In genomic region chr2:153134237-153134636, GRCm38 (mm10) we compare ENCODE assay signal across 12 mouse cellular contexts. TPM values are rescaled to one million over a fixed set of nuclear protein-coding genes. Genes with fewer than 3 reads are reported as not detected.
DNase-seq lines count a peak whose midpoint lies in the region; ATAC-seq and TF ChIP-seq lines count a peak whose summit lies in the region.
"Had no signal": no experiment of that assay in that cellular context is flagged by ENCODE, and none has a peak within 500 bp of the region (broad histone marks: within the 10 kb centered on the region; RNA-seq: fewer than 3 reads in every experiment).

No protein-coding gene starts in this region.

- TF ChIP-seq CTCF in thymus, adult 2 months (IDR thresholded peaks at IDR 0.05; ENCODE audit: borderline replicate concordance, control insufficient read depth, extremely low read depth, insufficient read depth, low read length, poor library complexity), result no peak

- no peak overlapping the region for H3K4me3 ChIP-seq in intestine, embryonic 14.5 days (ENCODE audit: low read depth, low read length)
- no peak overlapping the region for H3K4me3 ChIP-seq in intestine, embryonic 16.5 days (ENCODE audit: low read length)
- H3K4me3 ChIP-seq in thymus, adult 2 months (ENCODE audit: control insufficient read depth, insufficient read depth, low read length), result no peak overlapping the region
- no peak overlapping the region for H3K4me3 ChIP-seq in forebrain, embryonic 10.5 days
- H3K4me3 ChIP-seq: myocyte had no signal

- WGBS in intestine, embryonic 14.5 days, result 40% methylated on average over 5 of the region's 5 CpGs
- 32% methylated on average over 5 of the region's 5 CpGs for WGBS in intestine, embryonic 16.5 days
- WGBS in thymus, adult 2 months, result 67% methylated on average over 5 of the region's 5 CpGs
- WGBS in forebrain, embryonic 10.5 days, result 37% methylated on average over 5 of the region's 5 CpGs

- no peaks in the 10 kb centered on the region for H3K4me1 ChIP-seq in intestine, embryonic 14.5 days (replicated peaks; ENCODE audit: control insufficient read depth, insufficient read depth, low read length)
- no peaks in the 10 kb centered on the region for H3K4me1 ChIP-seq in intestine, embryonic 16.5 days (ENCODE audit: control insufficient read depth, insufficient read depth, low read length)
- no peaks in the 10 kb centered on the region for H3K4me1 ChIP-seq in thymus, adult 2 months (replicated peaks; ENCODE audit: control insufficient read depth, insufficient read depth, low read length)
- H3K4me1 ChIP-seq in forebrain, embryonic 10.5 days, result no peaks in the 10 kb centered on the region

- no peaks in the 10 kb centered on the region for H3K9me3 ChIP-seq in intestine, embryonic 14.5 days (ENCODE audit: control insufficient read depth, low read length)
- H3K9me3 ChIP-seq in intestine, embryonic 16.5 days (ENCODE audit: control insufficient read depth, low read length), result no peaks in the 10 kb centered on the region
- H3K9me3 ChIP-seq in forebrain, embryonic 10.5 days, result no peaks in the 10 kb centered on the region
- H3K9me3 ChIP-seq: G1E had no signal

- no peak overlapping the region for H3K4me2 ChIP-seq in intestine, embryonic 14.5 days (ENCODE audit: low read length)
- no peak overlapping the region for H3K4me2 ChIP-seq in intestine, embryonic 16.5 days (ENCODE audit: low read depth, low read length)

- no peak overlapping the region for H3K9ac ChIP-seq in intestine, embryonic 14.5 days (ENCODE audit: low read length)
- no peak overlapping the region for H3K9ac ChIP-seq in intestine, embryonic 16.5 days (ENCODE audit: low read depth, low read length)

- no peak overlapping the region for H3K27ac ChIP-seq in intestine, embryonic 14.5 days (ENCODE audit: low read depth)
- no peak overlapping the region for H3K27ac ChIP-seq in intestine, embryonic 16.5 days (ENCODE audit: low read length)
- no peak overlapping the region for H3K27ac ChIP-seq in thymus, adult 2 months (ENCODE audit: control insufficient read depth, insufficient read depth, low read length)
- H3K27ac ChIP-seq in forebrain, embryonic 10.5 days, result no peak overlapping the region

- H3K36me3 ChIP-seq in intestine, embryonic 14.5 days (ENCODE audit: control insufficient read depth, insufficient read depth, low read length), result no peaks in the 10 kb centered on the region
- no peaks in the 10 kb centered on the region for H3K36me3 ChIP-seq in intestine, embryonic 16.5 days (ENCODE audit: control insufficient read depth, insufficient read depth, low read length)
- H3K36me3 ChIP-seq in thymus, adult 2 months (ENCODE audit: control insufficient read depth, insufficient read depth, low read length), result no peaks in the 10 kb centered on the region
- H3K36me3 ChIP-seq in forebrain, embryonic 10.5 days (replicated peaks), result no peaks in the 10 kb centered on the region
- H3K36me3 ChIP-seq: G1E had no signal

- ATAC-seq in intestine, embryonic 14.5 days (replicated peaks; ENCODE audit: low FRiP score, low TSS enrichment, low read depth), result 0 out of 2 replicates have a peak, but pooled peaks have one; percentile 50
- ATAC-seq in intestine, embryonic 16.5 days, result no peak
- ATAC-seq in erythroblast, adult 5-6 weeks (replicated peaks; ENCODE audit: low FRiP score, poor library complexity, severe bottlenecking), result 0 out of 2 replicates have a peak, but pooled peaks have one; percentile 31
- no peak for ATAC-seq in frontal cortex, adult (ENCODE audit: low TSS enrichment)

- peak; percentile 54 for DNase-seq in intestine, embryonic 14.5 days (ENCODE audit: low spot score)
- DNase-seq in thymus, postnatal 0 days (ENCODE audit: low spot score), result peak; percentile 28
- DNase-seq in thymus, adult 2 months, result no peak
- no peak for DNase-seq in testis, postnatal 14 days (ENCODE audit: low spot score)
- no peak for DNase-seq in forebrain, embryonic 10.5 days (ENCODE audit: extremely low spot score, low spot score)
- DNase-seq: kidney, adult 2 months; thymus, adult 18-20 months had no signal

- H3K27me3 ChIP-seq in intestine, embryonic 14.5 days (replicated peaks; ENCODE audit: control insufficient read depth, insufficient read depth, low read length), result no peaks in the 10 kb centered on the region
- no peaks in the 10 kb centered on the region for H3K27me3 ChIP-seq in intestine, embryonic 16.5 days (replicated peaks; ENCODE audit: control insufficient read depth, insufficient read depth, low read length)
- H3K27me3 ChIP-seq in thymus, adult 2 months (ENCODE audit: control insufficient read depth, insufficient read depth, low read length), result no peaks in the 10 kb centered on the region
- no peaks in the 10 kb centered on the region; the same call in 1 of the 2 replicates for H3K27me3 ChIP-seq in forebrain, embryonic 10.5 days (ENCODE audit: poor library complexity, severe bottlenecking)

- TF ChIP-seq POLR2A in thymus, adult 2 months (IDR thresholded peaks at IDR 0.05; ENCODE audit: control insufficient read depth, extremely low read depth, insufficient read depth, low read length, poor library complexity), result no peak

RNA-seq across cellular contexts. Expression of gene Hck, which starts 26.0 kb away (rescaled TPM):
- 4.5 and 4.7 TPM in 2 replicates for polyA plus RNA-seq in intestine, embryonic 14.5 days (2014; fragmentation: Nextera tagmentation; extraction: Ambion mirVana)
- polyA plus RNA-seq in intestine, embryonic 16.5 days (2015; fragmentation: Nextera tagmentation; extraction: Ambion mirVana), result 5.4 and 6.2 TPM in 2 replicates
- 5.8 and 7.3 TPM in 2 replicates for polyA plus RNA-seq in thymus, postnatal 0 days (2015; fragmentation: Nextera tagmentation; extraction: Ambion mirVana)
- polyA plus RNA-seq in thymus, adult 2 months (2012; rRNA removed), result 14.6 and 22.1 TPM in 2 replicates
- 19.2 and 46.6 TPM in 2 replicates for total RNA-seq in erythroblast, adult 5-6 weeks (2015; ENCODE audit: low replicate concordance)
- 28.7 and 45.7 TPM in 2 replicates for total RNA-seq in erythroblast, adult 5-6 weeks (2017; ENCODE audit: low replicate concordance)
- 0.92 and 1.5 TPM in 2 replicates for polyA plus RNA-seq in forebrain, embryonic 10.5 days (2016; fragmentation: Nextera tagmentation; extraction: Ambion mirVana)
- polyA plus RNA-seq: G1E had no signal

RNA-seq across cellular contexts. Expression of gene Tm9sf4, which starts 26.9 kb away (rescaled TPM):
- 86.8 and 93.7 TPM in 2 replicates for polyA plus RNA-seq in intestine, embryonic 14.5 days (2014; fragmentation: Nextera tagmentation; extraction: Ambion mirVana)
- polyA plus RNA-seq in intestine, embryonic 16.5 days (2015; fragmentation: Nextera tagmentation; extraction: Ambion mirVana), result 95.8 and 101 TPM in 2 replicates
- 32.4 and 34.9 TPM in 2 replicates for polyA plus RNA-seq in thymus, postnatal 0 days (2015; fragmentation: Nextera tagmentation; extraction: Ambion mirVana)
- 42.5 and 43.9 TPM in 2 replicates for polyA plus RNA-seq in thymus, adult 2 months (2012; rRNA removed)
- 16.9 and 19.2 TPM in 2 replicates for total RNA-seq in erythroblast, adult 5-6 weeks (2015; ENCODE audit: low replicate concordance)
- 14.9 and 23.3 TPM in 2 replicates for total RNA-seq in erythroblast, adult 5-6 weeks (2017; ENCODE audit: low replicate concordance)
- polyA plus RNA-seq in forebrain, embryonic 10.5 days (2016; fragmentation: Nextera tagmentation; extraction: Ambion mirVana), result 65.3 and 66.0 TPM in 2 replicates

Comparison
In these comparisons a context has a peak if more than half of its experiments do, and no peak if none do; other contexts are left out.
1. ATAC-seq: peak in intestine, embryonic 14.5 days (single experiment) and erythroblast, adult 5-6 weeks (single experiment); none in intestine, embryonic 16.5 days (single experiment) and frontal cortex, adult (single experiment).
2. DNase-seq: peak in intestine, embryonic 14.5 days (single experiment) and thymus, postnatal 0 days (single experiment); none in thymus, adult 2 months (single experiment), testis, postnatal 14 days (single experiment) and forebrain, embryonic 10.5 days (single experiment).